Mouse (Mus musculus): ENCODE results near the gene Minos1.

Minos1 gene

GRCm38 (mm10) chr4:139142985-139143384 lies 12.1 kb upstream of the Minos1 start:
- no peak for DNase-seq

- no peak for DNase-seq
Measured at GRCm38 (mm10) chr4:139141785-139142184, 10.9 kb upstream of the Minos1 start.

- no peak for DNase-seq
Measured at GRCm38 (mm10) chr4:139140267-139140666, 9.4 kb upstream of the Minos1 start.

- no peak for DNase-seq
Measured at GRCm38 (mm10) chr4:139136011-139136410, 5.1 kb upstream of the Minos1 start.

- no peak for DNase-seq
Measured at GRCm38 (mm10) chr4:139133109-139133508, 2.2 kb upstream of the Minos1 start.

GRCm38 (mm10) chr4:139131858-139132672 lies 1.2 kb upstream of the Minos1 start:
- DNase-seq, result peak; percentile 9

GRCm38 (mm10) chr4:139129806-139130700 lies 860 bp downstream of the Minos1 start:
- peak; percentile 19 for DNase-seq

- DNase-seq, result no peak
Measured at GRCm38 (mm10) chr4:139126475-139126874, 4.4 kb downstream of the Minos1 start.

GRCm38 (mm10) chr4:139124940-139125339 lies 6.0 kb downstream of the Minos1 start:
- no peak for DNase-seq

GRCm38 (mm10) chr4:139122557-139122956 lies 8.4 kb downstream of the Minos1 start:
- no peak for DNase-seq

- DNase-seq, result no peak
Measured at GRCm38 (mm10) chr4:139120998-139121397, 9.9 kb downstream of the Minos1 start.

- DNase-seq, result no peak
Measured at GRCm38 (mm10) chr4:139120281-139120814, 10.6 kb downstream of the Minos1 start.

- no peak for DNase-seq
Measured at GRCm38 (mm10) chr4:139116356-139117063, 14.4 kb downstream of the Minos1 start.

GRCm38 (mm10) chr4:139115721-139116120 lies 15.2 kb downstream of the Minos1 start:
- DNase-seq, result no peak

- DNase-seq, result no peak
Measured at GRCm38 (mm10) chr4:139112482-139112881, 18.4 kb downstream of the Minos1 start.

GRCm38 (mm10) chr4:139111421-139111820 lies 19.5 kb downstream of the Minos1 start:
- no peak for DNase-seq

- DNase-seq, result no peak
Measured at GRCm38 (mm10) chr4:139110858-139111257, 20.1 kb downstream of the Minos1 start.

GRCm38 (mm10) chr4:139105453-139105852 lies 25.5 kb downstream of the Minos1 start:
- no peak for DNase-seq

GRCm38 (mm10) chr4:139101546-139101945 lies 29.4 kb downstream of the Minos1 start:
- no peak for DNase-seq

- DNase-seq, result no peak
Measured at GRCm38 (mm10) chr4:139100326-139100725, 30.6 kb downstream of the Minos1 start.

- no peak for DNase-seq
Measured at GRCm38 (mm10) chr4:139096201-139096600, 34.7 kb downstream of the Minos1 start.

GRCm38 (mm10) chr4:139095406-139095805 lies 35.5 kb downstream of the Minos1 start:
- DNase-seq, result no peak

- DNase-seq, result no peak
Measured at GRCm38 (mm10) chr4:139093196-139093530, 37.8 kb downstream of the Minos1 start.

All from layer of hippocampus, adult 9-11 months (tissue).